Mouse (Mus musculus) forebrain, embryonic 14.5 days (tissue): ENCODE measurements around the gene Hoxb4. TPM values are rescaled to one million over a fixed set of nuclear protein-coding genes. Genes with fewer than 3 reads are reported as not detected.

Source experiments
- ATAC-seq: fragments of 200-750 bp; cut with Nextera tagmentation; 2 replicates; pipeline ENCODE4 v1.8.0; 2017; ENCODE audit warnings: mild to moderate bottlenecking, moderate library complexity
- DNase-seq: peaks from one replicate; pipeline ENCODE4 v3.0.0-alpha.2; 2015; ENCODE audit warnings: low spot score
- H3K27ac ChIP-seq: fragments of 300-500 bp; sonication (generic); 2 replicates; pipeline ENCODE4 v1.5.1; 2014; ENCODE audit warnings: low read depth, mild to moderate bottlenecking, control low read depth, low read length, moderate library complexity
- H3K27me3 ChIP-seq: fragments of 300-500 bp; sonication (generic); replicated peaks from 2 replicates; pipeline ENCODE4 v1.6.1; 2014; ENCODE audit warnings: low read length, control low read depth, mixed read lengths; ENCODE audit not compliant: control insufficient read depth, insufficient read depth
- H3K36me3 ChIP-seq: fragments of 300-500 bp; sonication (generic); 2 replicates; pipeline ENCODE4 v1.6.1; 2014; ENCODE audit warnings: low read length, control low read depth; ENCODE audit not compliant: control insufficient read depth, insufficient read depth
- H3K4me1 ChIP-seq: fragments of 300-500 bp; sonication (generic); 2 replicates; pipeline ENCODE4 v1.6.1; 2014; ENCODE audit warnings: antibody characterized with exemption, low read length, control low read depth; ENCODE audit not compliant: control insufficient read depth, insufficient read depth
- H3K4me2 ChIP-seq: fragments of 300-500 bp; sonication (generic); 2 replicates; pipeline ENCODE4 v1.6.1; 2014; ENCODE audit warnings: mild to moderate bottlenecking, control low read depth, low read length
- H3K4me3 ChIP-seq: fragments of 300-500 bp; sonication (generic); 2 replicates; pipeline ENCODE4 v1.5.1; 2014; ENCODE audit warnings: low read depth, low read length, control low read depth
- H3K9ac ChIP-seq: fragments of 300-500 bp; sonication (generic); 2 replicates; pipeline ENCODE4 v1.6.1; 2014; ENCODE audit warnings: mild to moderate bottlenecking, low read length, control low read depth, moderate library complexity
- H3K9me3 ChIP-seq: fragments of 300-500 bp; sonication (generic); replicated peaks from 2 replicates; pipeline ENCODE4 v1.6.1; 2016; ENCODE audit warnings: low read length, control low read depth, mixed read lengths; ENCODE audit not compliant: control insufficient read depth
- WGBS: fragments of 180-500 bp; shearing (Covaris S2); extraction: QIAGEN DNeasy Blood & Tissue Kit; methylation state at CpG from one replicate; pipeline ENCODE4 v1.1.7; 2014; 5-methylcytosine and 5-hydroxymethylcytosine counted together
- polyA plus RNA-seq: library from polyadenylated mRNA; unstranded; fragments of >200 nt; fragmentation: Nextera tagmentation; extraction: Ambion mirVana; gene quantifications from 2 replicates; pipeline ENCODE4 v1.2.1, GENCODE M21; 2014

Hoxb4 gene
- polyA plus RNA-seq, 1 experiment from 2014 or later: not detected

DNA sequence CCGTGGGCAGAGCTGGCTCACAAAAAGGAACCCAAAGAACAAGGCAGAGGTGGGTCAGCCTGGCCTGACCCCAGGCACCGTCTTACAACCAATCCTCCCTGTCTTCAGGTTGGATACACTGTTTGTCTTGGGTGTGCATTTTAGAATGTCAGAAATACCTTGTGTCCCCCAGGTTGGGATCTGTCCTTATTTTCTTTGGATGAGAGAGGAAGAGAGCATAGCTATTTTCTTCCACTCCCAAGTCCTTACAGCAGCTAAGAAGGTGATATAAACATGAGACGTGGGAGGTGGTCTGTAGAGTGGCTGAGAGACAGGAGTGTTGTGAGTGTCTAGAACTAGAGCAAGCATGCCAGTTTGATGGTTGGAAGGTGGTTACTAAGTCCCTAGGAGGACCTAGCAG, 20.6 kb upstream of the Hoxb4 start:
- Histone ChIP-seq H3K9me3 (no peaks in the 10 kb centered on the region), H3K36me3 (no peaks in the 10 kb centered on the region), H3K27ac (no peak overlapping the region), H3K9ac (no peak overlapping the region), H3K4me3 (no peak overlapping the region), H3K27me3 (peaks cover 99% of the 10 kb centered on the region), H3K4me2 (no peak overlapping the region), H3K4me1 (no peaks in the 10 kb centered on the region)
- ATAC-seq (no peak), DNase-seq (no peak)
- WGBS: 1% methylated on average over 3 of the region's 3 CpGs

DNA sequence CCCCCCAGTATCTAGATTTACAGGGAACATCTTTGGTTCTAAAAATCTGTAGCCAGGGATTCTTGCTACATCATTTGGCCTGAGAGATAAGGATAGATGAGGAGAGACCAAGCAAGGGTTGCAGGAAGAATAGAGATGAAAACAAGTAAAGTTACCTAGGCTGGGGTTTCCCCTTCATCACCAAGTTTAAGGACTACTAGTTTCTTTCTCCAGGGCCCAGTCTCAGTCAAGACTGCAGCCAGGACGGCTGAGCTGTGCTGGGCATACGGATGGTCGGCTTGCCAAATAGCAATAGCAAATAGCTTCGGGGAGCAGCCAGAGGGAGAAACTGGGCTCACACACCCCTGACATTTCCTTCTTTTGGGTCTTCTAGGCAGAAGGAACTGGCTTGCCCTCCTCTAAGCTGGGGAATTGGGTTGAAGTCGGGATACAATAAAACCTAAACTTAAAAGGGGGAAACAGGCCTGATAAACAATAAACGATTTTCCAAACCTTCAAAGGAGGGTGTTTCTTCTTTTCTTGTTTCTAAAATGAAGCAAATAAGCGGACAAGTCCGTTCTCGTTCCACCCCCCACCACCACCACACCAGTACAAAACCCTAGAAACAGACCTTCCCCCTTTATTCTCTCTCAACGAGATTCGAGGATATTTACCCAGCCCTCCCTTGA, 20.0 kb upstream of the Hoxb4 start:
- 4% methylated on average over 11 of the region's 11 CpGs for WGBS
- Histone ChIP-seq H3K9ac (no peak overlapping the region), H3K4me3 (no peak overlapping the region), H3K27me3 (peaks cover 99% of the 10 kb centered on the region), H3K36me3 (no peaks in the 10 kb centered on the region), H3K4me1 (no peaks in the 10 kb centered on the region), H3K4me2 (no peak overlapping the region), H3K9me3 (no peaks in the 10 kb centered on the region), H3K27ac (no peak overlapping the region)
- no peak for ATAC-seq
- no peak for DNase-seq

DNA sequence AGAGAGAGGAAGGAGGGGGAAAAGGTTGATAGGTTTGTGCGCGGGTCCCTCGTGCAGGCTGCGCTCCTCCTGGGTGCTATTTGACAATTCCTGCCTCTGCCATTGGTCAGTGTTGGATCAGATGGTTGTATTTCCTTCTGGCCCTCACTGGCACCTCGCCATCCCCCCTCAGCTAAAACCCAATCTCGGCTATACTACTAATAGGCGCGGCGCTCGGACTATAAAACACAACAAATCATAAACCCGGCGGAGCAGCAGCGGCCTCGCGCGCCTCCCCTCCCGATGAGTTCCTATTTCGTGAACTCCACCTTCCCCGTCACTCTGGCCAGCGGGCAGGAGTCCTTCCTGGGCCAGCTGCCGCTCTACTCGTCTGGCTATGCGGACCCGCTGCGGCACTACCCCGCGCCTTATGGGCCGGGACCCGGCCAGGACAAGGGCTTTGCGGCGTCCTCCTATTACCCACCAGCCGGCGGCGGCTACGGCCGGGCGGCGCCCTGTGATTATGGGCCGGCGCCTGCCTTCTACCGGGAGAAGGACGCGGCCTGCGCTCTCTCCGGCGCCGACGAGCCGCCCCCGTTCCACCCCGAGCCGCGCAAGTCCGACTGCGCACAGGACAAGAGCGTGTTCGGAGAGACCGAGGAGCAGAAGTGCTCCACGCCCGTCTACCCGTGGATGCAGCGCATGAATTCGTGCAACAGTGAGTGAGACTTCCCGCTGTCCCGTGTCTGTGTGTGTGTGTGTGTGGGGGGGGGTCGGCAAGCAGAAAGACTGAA, 19.0 kb upstream of the Hoxb4 start:
- no peak overlapping the region for H3K27ac ChIP-seq
- no peak overlapping the region for H3K4me3 ChIP-seq
- WGBS: under 1% methylated on average over 65 of the region's 66 CpGs
- no peak overlapping the region for H3K4me2 ChIP-seq
- no peaks in the 10 kb centered on the region for H3K36me3 ChIP-seq
- DNase-seq (no peak), ATAC-seq (no peak)
- no peak overlapping the region for H3K9ac ChIP-seq
- H3K4me1 ChIP-seq: no peaks in the 10 kb centered on the region
- H3K9me3 ChIP-seq: no peaks in the 10 kb centered on the region
- H3K27me3 ChIP-seq: peaks cover 99% of the 10 kb centered on the region

DNA sequence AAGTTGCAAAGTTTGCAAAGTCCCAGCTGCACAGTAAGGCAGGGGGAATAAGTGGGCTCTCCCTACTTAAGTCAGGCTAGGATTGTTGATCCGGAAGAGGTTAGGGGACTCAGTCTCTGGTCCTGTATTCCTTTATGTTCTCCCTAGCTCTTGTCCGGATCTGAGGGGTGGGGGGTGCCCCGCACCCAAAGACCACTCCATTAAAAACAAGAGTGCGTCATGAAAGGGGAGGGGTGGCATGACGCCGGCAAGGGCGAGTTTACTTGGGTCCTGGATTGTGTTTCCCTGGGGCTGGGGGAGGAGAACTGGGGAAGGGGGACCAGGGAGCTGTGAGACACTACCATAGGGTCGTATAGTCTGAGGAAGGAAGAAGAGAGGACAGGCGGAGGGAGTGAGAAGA, 18.3 kb upstream of the Hoxb4 start:
- no peak overlapping the region for H3K4me3 ChIP-seq
- under 1% methylated on average over 9 of the region's 9 CpGs for WGBS

DNA sequence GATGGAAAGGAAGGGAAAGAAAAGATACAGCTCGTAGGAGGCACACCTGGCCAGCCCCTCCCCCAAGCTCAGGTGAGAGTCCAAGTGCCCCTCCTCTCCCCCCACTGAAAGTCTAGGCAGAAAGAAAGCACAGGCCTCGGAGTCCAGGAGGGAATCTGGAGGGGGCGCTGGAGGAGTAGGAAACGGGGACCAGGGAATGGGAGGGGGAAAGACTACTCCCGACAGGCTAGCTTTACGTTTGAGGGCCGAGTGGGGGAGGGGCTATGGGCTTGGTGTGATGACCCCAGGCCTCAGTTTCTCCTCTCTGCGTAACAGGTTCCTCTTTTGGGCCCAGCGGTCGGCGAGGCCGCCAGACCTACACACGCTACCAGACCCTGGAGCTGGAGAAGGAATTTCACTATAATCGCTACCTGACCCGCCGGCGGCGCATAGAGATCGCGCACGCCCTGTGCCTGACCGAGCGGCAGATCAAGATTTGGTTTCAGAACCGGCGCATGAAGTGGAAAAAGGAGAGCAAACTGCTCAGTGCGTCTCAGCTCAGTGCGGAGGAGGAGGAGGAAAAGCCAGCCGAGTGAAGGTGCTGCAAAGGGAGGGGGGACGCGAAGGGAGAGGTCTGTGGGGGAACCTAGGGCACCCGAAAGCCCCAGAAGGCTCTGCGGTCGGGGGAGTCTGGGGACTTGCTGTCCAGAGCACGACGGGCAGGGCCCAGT, 17.6 kb upstream of the Hoxb4 start:
- under 1% methylated on average over 30 of the region's 35 CpGs for WGBS
- H3K27ac ChIP-seq: no peak overlapping the region
- H3K4me3 ChIP-seq: no peak overlapping the region
- no peaks in the 10 kb centered on the region for H3K36me3 ChIP-seq
- peaks cover 99% of the 10 kb centered on the region for H3K27me3 ChIP-seq
- H3K9ac ChIP-seq: no peak overlapping the region
- DNase-seq (no peak), ATAC-seq (no peak)
- no peaks in the 10 kb centered on the region for H3K4me1 ChIP-seq
- H3K9me3 ChIP-seq: no peaks in the 10 kb centered on the region
- no peak overlapping the region for H3K4me2 ChIP-seq

More for the DNA sequence above, 18.3 kb upstream of the Hoxb4 start:
- Histone ChIP-seq H3K4me1 (no peaks in the 10 kb centered on the region), H3K36me3 (no peaks in the 10 kb centered on the region), H3K27ac (no peak overlapping the region), H3K27me3 (peaks cover 99% of the 10 kb centered on the region), H3K9me3 (no peaks in the 10 kb centered on the region), H3K9ac (no peak overlapping the region), H3K4me2 (no peak overlapping the region)
- no peak for ATAC-seq
- no peak for DNase-seq

DNA sequence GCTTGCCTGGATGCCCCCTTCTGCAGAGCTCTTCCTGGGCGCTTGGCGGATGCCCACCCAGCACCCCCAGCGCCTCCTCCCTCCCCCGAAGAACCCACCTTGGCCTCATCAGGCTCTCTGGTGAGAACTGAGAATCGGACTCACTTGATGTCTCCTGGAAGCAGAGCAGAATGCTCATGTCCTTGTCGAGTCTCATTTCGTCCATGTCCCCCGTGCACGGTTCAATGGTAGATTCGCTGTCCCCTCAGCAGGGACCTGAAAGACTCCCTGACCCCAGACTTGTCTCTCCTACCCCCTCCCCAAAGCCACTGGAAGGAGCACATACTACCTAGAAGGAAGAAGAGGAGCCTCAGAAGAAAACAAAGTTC, 17.0 kb upstream of the Hoxb4 start:
- Histone ChIP-seq H3K36me3 (no peaks in the 10 kb centered on the region), H3K9me3 (no peaks in the 10 kb centered on the region), H3K27me3 (peaks cover 99% of the 10 kb centered on the region), H3K4me3 (no peak overlapping the region), H3K4me2 (no peak overlapping the region), H3K27ac (no peak overlapping the region), H3K9ac (no peak overlapping the region), H3K4me1 (no peaks in the 10 kb centered on the region)
- WGBS: 2% methylated on average over 10 of the region's 10 CpGs
- ATAC-seq: no peak
- no peak for DNase-seq

DNA sequence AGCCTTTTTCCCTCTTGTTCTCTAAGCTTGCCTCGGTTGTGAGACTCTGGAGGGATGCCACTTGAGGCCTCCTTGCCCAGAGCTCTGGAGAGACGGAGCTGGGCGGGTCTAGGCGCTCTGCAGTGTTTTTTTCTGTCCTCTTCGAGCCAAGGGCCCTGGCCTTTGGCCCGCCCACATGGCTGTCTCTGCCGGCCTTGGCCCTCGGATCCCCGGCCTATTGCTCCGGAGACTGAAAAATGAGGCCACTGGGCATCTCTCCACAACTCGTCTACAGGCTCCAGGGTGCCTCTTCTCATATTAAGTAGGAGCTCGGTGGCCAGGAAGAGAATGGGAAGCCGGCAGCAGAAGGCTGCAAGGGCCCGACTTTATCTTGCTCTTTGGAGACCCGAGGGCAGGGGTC, 16.2 kb upstream of the Hoxb4 start:
- Histone ChIP-seq H3K27me3 (peaks cover 99% of the 10 kb centered on the region), H3K9ac (no peak overlapping the region), H3K4me2 (no peak overlapping the region), H3K27ac (no peak overlapping the region), H3K9me3 (no peaks in the 10 kb centered on the region), H3K4me1 (no peaks in the 10 kb centered on the region), H3K4me3 (no peak overlapping the region), H3K36me3 (no peaks in the 10 kb centered on the region)
- no peak for ATAC-seq
- 2% methylated on average over 15 of the region's 15 CpGs for WGBS
- DNase-seq: no peak

DNA sequence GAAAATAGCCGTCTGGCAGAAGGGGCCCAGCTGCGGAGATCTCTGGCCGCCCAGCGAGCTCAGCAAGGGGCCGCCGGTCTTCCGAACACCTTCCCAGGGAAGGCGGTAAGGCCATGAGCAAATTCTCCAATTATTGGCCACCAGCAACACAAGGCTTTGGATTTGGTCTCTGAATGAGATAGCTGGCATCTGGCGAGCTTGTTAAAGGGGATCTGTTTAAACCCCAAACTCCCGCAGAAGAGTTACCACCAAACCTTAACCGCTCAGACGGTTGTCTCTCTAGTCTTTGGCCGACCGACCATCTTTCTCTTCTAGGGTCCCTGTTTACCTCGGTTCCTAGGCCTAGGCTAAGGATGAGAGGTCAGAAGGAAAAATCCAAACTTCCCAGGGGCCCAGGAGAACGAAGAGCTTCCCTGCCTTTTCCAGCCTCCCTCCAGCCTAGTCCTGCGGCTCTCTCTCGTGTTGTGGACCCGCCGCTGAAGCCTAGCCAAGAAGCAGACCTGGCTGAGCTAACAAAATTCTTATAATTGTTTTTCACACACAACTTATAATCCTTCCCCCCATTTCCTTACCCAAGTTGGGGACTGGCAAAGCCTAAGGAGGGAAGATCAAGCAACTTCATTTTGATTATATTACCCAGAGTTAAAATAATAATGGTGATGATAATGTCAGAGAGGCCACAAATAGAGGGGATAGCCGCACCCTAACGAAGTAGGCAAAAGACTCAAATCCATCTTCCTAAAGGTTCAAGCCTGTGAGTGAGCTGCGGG, 15.5 kb upstream of the Hoxb4 start:
- no peak for ATAC-seq
- H3K9me3 ChIP-seq: no peaks in the 10 kb centered on the region
- H3K27ac ChIP-seq: no peak overlapping the region
- no peaks in the 10 kb centered on the region for H3K4me1 ChIP-seq
- no peaks in the 10 kb centered on the region for H3K36me3 ChIP-seq
- no peak for DNase-seq
- no peak overlapping the region for H3K9ac ChIP-seq
- H3K4me2 ChIP-seq: no peak overlapping the region
- no peak overlapping the region for H3K4me3 ChIP-seq
- 3% methylated on average over 23 of the region's 23 CpGs for WGBS
- H3K27me3 ChIP-seq: peaks cover 99% of the 10 kb centered on the region
